Mouse (Mus musculus): Measurements from ENCODE around the gene Adprm.

Gene Adprm

GRCm38 (mm10) chr11:67076781-67077180 lies 24.4 kb upstream of the Adprm start:
- no peak for DNase-seq (ENCODE audit: low read depth, low spot score)

- DNase-seq (ENCODE audit: low read depth, low spot score): no peak
Measured at GRCm38 (mm10) chr11:67075036-67075435, 22.6 kb upstream of the Adprm start.

GRCm38 (mm10) chr11:67072615-67073130 lies 20.3 kb upstream of the Adprm start:
- no peak for DNase-seq (ENCODE audit: low read depth, low spot score)

- no peak for DNase-seq (ENCODE audit: low read depth, low spot score)
Measured at GRCm38 (mm10) chr11:67067741-67068140, 15.3 kb upstream of the Adprm start.

GRCm38 (mm10) chr11:67062726-67063125 lies 10.3 kb upstream of the Adprm start:
- DNase-seq (ENCODE audit: low read depth, low spot score): no peak

GRCm38 (mm10) chr11:67061311-67061710 lies 8.9 kb upstream of the Adprm start:
- no peak for DNase-seq (ENCODE audit: low read depth, low spot score)

- DNase-seq (ENCODE audit: low read depth, low spot score): no peak
Measured at GRCm38 (mm10) chr11:67054754-67055365, 2.5 kb upstream of the Adprm start.

- DNase-seq (ENCODE audit: low read depth, low spot score): peak; percentile 33
Measured at GRCm38 (mm10) chr11:67051676-67052320, 596 bp downstream of the Adprm start.

GRCm38 (mm10) chr11:67049256-67049655 lies 3.1 kb downstream of the Adprm start:
- peak; percentile 31 for DNase-seq (ENCODE audit: low read depth, low spot score)

GRCm38 (mm10) chr11:67048496-67048895 lies 3.9 kb downstream of the Adprm start:
- peak; percentile 54 for DNase-seq (ENCODE audit: low read depth, low spot score)

GRCm38 (mm10) chr11:67047199-67047598 lies 5.2 kb downstream of the Adprm start:
- DNase-seq (ENCODE audit: low read depth, low spot score): no peak

- no peak for DNase-seq (ENCODE audit: low read depth, low spot score)
Measured at GRCm38 (mm10) chr11:67044959-67045358, 7.4 kb downstream of the Adprm start.

GRCm38 (mm10) chr11:67043007-67043406 lies 9.4 kb downstream of the Adprm start:
- no peak for DNase-seq (ENCODE audit: low read depth, low spot score)

- DNase-seq (ENCODE audit: low read depth, low spot score): no peak
Measured at GRCm38 (mm10) chr11:67040483-67040882, 11.9 kb downstream of the Adprm start.

- no peak for DNase-seq (ENCODE audit: low read depth, low spot score)
Measured at GRCm38 (mm10) chr11:67039799-67040198, 12.6 kb downstream of the Adprm start.

- no peak for DNase-seq (ENCODE audit: low read depth, low spot score)
Measured at GRCm38 (mm10) chr11:67036892-67037291, 15.5 kb downstream of the Adprm start.

- DNase-seq (ENCODE audit: low read depth, low spot score): no peak
Measured at GRCm38 (mm10) chr11:67036229-67036628, 16.2 kb downstream of the Adprm start.

- DNase-seq (ENCODE audit: low read depth, low spot score): no peak
Measured at GRCm38 (mm10) chr11:67034775-67035485, 17.5 kb downstream of the Adprm start.

GRCm38 (mm10) chr11:67031603-67031915 lies 20.8 kb downstream of the Adprm start:
- DNase-seq (ENCODE audit: low read depth, low spot score): no peak

GRCm38 (mm10) chr11:67030904-67031602 lies 21.3 kb downstream of the Adprm start:
- DNase-seq (ENCODE audit: low read depth, low spot score): peak; percentile 23

GRCm38 (mm10) chr11:67024867-67025477 lies 27.4 kb downstream of the Adprm start, which contains the start of gene Tmem220:
TSS of gene Tmem220 (plus strand) at chr11:67025154.
- DNase-seq (ENCODE audit: low read depth, low spot score): peak; percentile 95
